Mouse (Mus musculus): Measurements from ENCODE around the gene Klf2.

- TF ChIP-seq RAD21 (IDR thresholded peaks at IDR 0.05; ENCODE audit: low read depth, low read length) (no peak), NRF1 (IDR thresholded peaks at IDR 0.05; ENCODE audit: low read depth, low read length) (no peak), UBTF (IDR thresholded peaks at IDR 0.05; ENCODE audit: low read depth, low read length) (no peak), CTCF (conservative IDR thresholded peaks at IDR 0.05 in 1 of 2, IDR thresholded peaks at IDR 0.05 in 1 of 2; ENCODE audit: low read depth in 2 of 2, low read length in 2 of 2) (no peak), EP300 (IDR thresholded peaks at IDR 0.05; ENCODE audit: low read length) (peak; percentile 69), POLR2A (IDR thresholded peaks at IDR 0.05; ENCODE audit: low read depth, low read length) (no peak), E2F4 (IDR thresholded peaks at IDR 0.05; ENCODE audit: insufficient replicate concordance, low read depth, low read length) (no peak)
Observed at GRCm38 (mm10) chr8:72343725-72344124, 24.9 kb downstream of the Klf2 start.

Measured in CH12.LX (cell line).